Mouse (Mus musculus) liver, embryonic 15.5 days (tissue): ENCODE data around the gene Fut2. TPM values are rescaled to one million over a fixed set of nuclear protein-coding genes. Genes with fewer than 3 reads are reported as not detected.
"Not testable (repeated sequence)": the region's sequence is repeated elsewhere in the genome, so short reads cannot be mapped to it uniquely, and the experiment has no call there.

Experiments used
- ATAC-seq: fragments of 200-750 bp; cut with Nextera tagmentation; 2 replicates; pipeline ENCODE4 v1.8.0; 2017; ENCODE audit warnings: moderate number of reproducible peaks, mild to moderate bottlenecking, moderate library complexity; ENCODE audit not compliant: insufficient read depth
- H3K27ac ChIP-seq: fragments of 300-500 bp; sonication (generic); replicated peaks from 2 replicates; pipeline ENCODE4 v1.5.1; 2015; ENCODE audit warnings: mild to moderate bottlenecking, inconsistent platforms
- H3K27me3 ChIP-seq: fragments of 300-500 bp; sonication (generic); 2 replicates; pipeline ENCODE4 v1.6.1; 2015; ENCODE audit warnings: mild to moderate bottlenecking, inconsistent platforms
- H3K36me3 ChIP-seq: fragments of 300-500 bp; sonication (generic); replicated peaks from 2 replicates; pipeline ENCODE4 v1.6.1; 2015; ENCODE audit warnings: moderate library complexity, mild to moderate bottlenecking, inconsistent platforms
- H3K4me1 ChIP-seq: fragments of 300-500 bp; sonication (generic); replicated peaks from 2 replicates; pipeline ENCODE4 v1.6.1; 2015; ENCODE audit warnings: inconsistent platforms
- H3K4me2 ChIP-seq: fragments of 300-500 bp; sonication (generic); 2 replicates; pipeline ENCODE4 v1.6.1; 2015; ENCODE audit warnings: moderate library complexity, mild to moderate bottlenecking, inconsistent platforms
- H3K4me3 ChIP-seq: fragments of 300-500 bp; sonication (generic); replicated peaks from 2 replicates; pipeline ENCODE4 v1.5.1; 2015; ENCODE audit warnings: mild to moderate bottlenecking, inconsistent platforms
- H3K9ac ChIP-seq: fragments of 300-500 bp; sonication (generic); 2 replicates; pipeline ENCODE4 v1.6.1; 2015; ENCODE audit warnings: moderate library complexity, mild to moderate bottlenecking, inconsistent platforms
- H3K9me3 ChIP-seq: fragments of 300-500 bp; sonication (generic); replicated peaks from 2 replicates; pipeline ENCODE4 v1.6.1; 2016; ENCODE audit warnings: inconsistent platforms
- WGBS: fragments of 180-500 bp; shearing (Covaris S2); methylation state at CpG from one replicate; pipeline ENCODE4 v1.1.7; 2015; ENCODE audit warnings: mixed read lengths; ENCODE audit not compliant: insufficient replicate concordance; 5-methylcytosine and 5-hydroxymethylcytosine counted together
- polyA plus RNA-seq: library from polyadenylated mRNA; unstranded; fragments of >200 nt; fragmentation: Nextera tagmentation; extraction: Ambion mirVana; gene quantifications from 2 replicates; pipeline ENCODE4 v1.2.1, GENCODE M21; 2015

Gene Fut2
- polyA plus RNA-seq, 1 experiment from 2014 or later, result not detected

DNA sequence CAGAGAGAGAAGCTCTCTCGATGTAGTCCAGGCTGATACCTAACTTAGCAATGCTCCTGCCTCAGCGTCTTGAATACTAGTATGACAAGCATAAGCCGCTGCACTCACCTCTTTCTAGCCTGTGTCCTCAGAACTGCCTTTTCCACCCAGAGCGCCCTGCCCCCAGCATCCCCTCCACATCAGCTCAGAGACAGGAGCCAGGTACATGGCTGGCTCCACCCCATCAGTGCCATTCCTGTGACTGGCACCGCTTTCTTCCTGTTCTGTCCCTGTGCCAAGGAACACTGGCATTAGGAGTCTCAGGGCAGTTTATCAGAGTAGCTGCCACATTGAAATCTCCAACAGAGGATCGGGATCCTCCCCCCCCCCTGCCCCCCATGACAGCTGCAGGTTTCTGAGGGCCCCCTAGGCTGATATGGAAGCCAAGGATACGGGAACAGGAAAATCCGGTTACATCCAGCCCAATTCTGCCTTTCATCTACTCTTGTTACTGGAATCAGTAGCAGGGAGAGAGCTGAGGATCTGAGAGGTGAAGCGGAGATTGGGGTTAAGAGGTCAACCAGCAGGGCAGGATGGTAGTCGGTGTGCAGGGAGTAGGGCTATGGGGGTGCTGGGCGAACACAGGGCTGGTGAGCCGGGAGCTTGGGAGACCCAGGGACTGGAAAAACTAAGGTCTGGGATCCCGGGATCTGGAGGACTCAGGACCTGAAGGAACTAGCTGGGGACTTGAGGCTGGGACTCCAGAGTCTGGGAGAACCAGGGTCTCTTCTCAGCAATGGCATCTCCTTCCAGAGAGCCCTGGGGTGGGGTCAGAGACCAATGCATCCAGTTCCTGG is 673 bp downstream of the Fut2 start:
- Histone ChIP-seq H3K4me3 (no peak overlapping the region), H3K4me2 (no peak overlapping the region), H3K9me3 (no peaks in the 10 kb centered on the region), H3K27me3 (no peaks in the 10 kb centered on the region), H3K9ac (no peak overlapping the region), H3K27ac (no peak overlapping the region), H3K4me1 (no peaks in the 10 kb centered on the region), H3K36me3 (no peaks in the 10 kb centered on the region)
- WGBS, result 45% methylated on average over 13 of the region's 13 CpGs
- ATAC-seq, result no peak

DNA sequence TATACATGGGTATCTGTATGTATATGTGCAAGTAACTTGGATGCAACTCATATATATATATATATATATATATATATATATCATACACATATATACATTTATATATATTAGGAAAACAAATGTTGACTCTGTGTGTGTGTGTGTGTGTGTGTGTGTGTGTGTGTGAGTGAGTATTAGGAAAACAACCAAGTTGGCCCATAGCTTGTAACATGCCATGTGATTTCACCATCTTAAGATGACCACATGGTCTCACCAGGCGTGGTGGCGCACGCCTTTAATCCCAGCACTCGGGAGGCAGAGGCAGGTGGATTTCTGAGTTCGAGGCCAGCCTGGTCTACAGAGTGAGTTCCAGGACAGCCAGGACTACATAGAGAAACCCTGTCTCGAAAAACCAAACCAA is 4.5 kb downstream of the Fut2 start:
- H3K27me3 ChIP-seq, H3K9ac ChIP-seq, H3K4me1 ChIP-seq, H3K4me3 ChIP-seq, H3K36me3 ChIP-seq, H3K9me3 ChIP-seq, H3K27ac ChIP-seq, H3K4me2 ChIP-seq, ATAC-seq: not testable (repeated sequence)
- WGBS, result 71% methylated on average over 6 of the region's 6 CpGs

DNA sequence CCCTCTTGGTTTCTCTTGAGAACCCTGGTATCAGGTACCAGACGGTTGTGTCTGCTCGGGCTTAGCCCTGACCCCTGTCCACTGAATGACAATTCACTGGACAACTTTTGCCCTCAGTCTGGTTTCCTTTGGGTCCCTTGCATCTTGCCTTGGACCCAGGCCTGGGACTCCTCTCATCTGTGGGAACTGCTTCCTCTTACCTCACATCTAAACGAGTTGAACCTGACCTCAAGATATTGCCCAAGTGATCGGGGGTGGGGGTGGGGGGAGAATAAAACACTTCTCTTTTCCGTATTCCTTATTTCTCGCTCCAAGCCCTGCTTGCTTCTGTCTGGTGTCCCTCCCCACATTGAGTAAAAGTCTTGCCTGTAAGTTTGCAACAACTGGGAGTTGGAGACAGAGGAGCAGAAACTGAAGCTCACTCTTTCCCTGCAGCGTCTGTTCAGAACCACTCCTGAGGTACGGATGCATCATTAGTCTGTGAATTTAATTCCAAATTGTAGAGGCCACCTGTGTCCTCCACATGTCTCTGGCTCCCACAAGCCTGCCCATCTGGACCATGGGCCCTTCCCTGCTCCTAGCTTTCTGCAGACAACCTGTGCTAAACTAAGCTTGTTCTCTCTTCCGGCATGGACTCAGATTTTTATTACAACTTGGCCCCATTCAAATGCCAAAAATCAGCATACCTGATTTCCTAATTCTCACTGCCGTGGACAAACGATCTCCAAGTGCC is 5.3 kb downstream of the Fut2 start:
- H3K27me3 ChIP-seq, result no peaks in the 10 kb centered on the region
- H3K27ac ChIP-seq, result no peak overlapping the region
- H3K36me3 ChIP-seq, result no peaks in the 10 kb centered on the region
- H3K9me3 ChIP-seq, result no peaks in the 10 kb centered on the region
- WGBS, result 50% methylated on average over 11 of the region's 11 CpGs
- H3K4me1 ChIP-seq, result no peaks in the 10 kb centered on the region
- H3K9ac ChIP-seq, result no peak overlapping the region
- ATAC-seq, result no peak
- no peak overlapping the region for H3K4me2 ChIP-seq
- no peak overlapping the region for H3K4me3 ChIP-seq

DNA sequence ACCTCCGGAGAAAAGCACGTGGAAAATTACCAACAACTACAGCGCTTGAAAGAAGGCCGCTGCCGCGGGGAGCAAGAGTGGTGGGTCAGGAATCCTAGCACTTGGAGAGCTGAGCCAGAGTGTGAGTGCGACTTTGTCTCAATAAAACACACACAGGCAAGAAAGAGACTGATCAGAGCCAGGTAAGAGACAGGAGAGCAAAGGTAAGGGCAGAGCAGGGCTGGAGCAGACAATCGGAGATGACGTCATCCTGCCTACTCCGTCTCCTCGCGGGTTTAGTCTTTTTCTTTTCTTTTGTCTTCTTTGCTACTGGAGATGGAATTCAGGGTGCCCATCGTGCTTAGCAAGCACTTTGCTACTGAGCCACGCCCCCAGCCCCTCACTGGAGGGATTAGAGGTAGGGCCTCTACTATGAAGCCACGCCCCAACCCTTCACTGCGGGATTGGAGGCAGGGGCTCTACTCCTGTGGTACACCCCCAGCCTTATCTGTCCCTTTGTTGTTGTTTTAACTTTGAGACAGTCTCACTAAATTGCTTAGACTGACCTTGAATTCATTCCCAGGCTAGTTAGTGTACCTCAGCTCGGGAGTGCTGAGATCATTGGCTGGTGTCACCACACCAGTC is 11.7 kb downstream of the Fut2 start:
- WGBS, result 36% methylated on average over 17 of the region's 17 CpGs
- H3K4me3 ChIP-seq, result no peak overlapping the region
- no peak overlapping the region for H3K9ac ChIP-seq
- H3K4me2 ChIP-seq, result peak overlapping the region; percentile 44
- no peaks in the 10 kb centered on the region for H3K27me3 ChIP-seq
- ATAC-seq, result no peak
- no peaks in the 10 kb centered on the region for H3K4me1 ChIP-seq
- H3K9me3 ChIP-seq, result no peaks in the 10 kb centered on the region
- no peak overlapping the region for H3K27ac ChIP-seq
- H3K36me3 ChIP-seq, result no peaks in the 10 kb centered on the region

DNA sequence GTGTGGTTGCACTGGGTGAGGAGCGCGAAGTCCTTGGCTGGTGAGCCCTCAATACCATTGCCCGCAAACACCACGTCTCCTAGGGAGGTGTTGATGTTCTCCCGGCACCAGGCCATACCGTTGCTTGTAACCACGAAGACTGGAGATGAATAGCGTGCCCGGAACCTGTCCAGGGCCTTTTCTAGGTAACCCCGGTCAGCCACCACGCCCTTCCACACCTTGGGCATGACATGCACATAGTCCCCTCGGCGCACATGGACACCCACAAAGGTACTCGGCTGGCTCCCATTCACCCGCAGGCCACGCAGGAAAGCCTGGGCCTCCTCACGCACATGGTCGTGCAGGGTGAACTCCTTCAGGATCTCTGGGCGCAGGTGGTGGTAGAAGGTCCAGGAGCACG is 15.7 kb downstream of the Fut2 start:
- not testable (repeated sequence) for ATAC-seq, H3K27ac ChIP-seq
- WGBS, result 76% methylated on average over 20 of the region's 20 CpGs

DNA sequence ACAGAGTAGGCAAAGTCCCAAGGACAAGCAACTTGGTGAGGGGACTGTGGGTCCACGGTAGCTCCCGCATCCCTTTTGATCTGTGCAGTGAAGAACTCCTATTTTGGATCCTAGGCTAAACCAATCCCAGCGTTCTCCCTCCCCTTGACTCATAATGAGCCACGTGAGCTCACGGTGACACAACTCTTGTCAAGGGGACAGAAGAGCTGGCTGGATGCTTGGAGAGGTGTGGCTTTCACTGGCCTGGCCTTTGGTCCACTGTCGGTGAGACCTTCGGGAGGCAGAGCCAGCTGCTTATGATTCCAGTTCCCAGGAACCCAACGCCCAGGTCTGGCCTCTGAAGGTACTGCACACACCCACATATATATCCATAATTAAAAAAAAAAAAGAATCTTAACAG is 16.8 kb downstream of the Fut2 start:
- Histone ChIP-seq H3K36me3 (no peaks in the 10 kb centered on the region), H3K9ac (no peak overlapping the region), H3K4me3 (no peak overlapping the region), H3K4me2 (no peak overlapping the region), H3K27ac (no peak overlapping the region), H3K4me1 (no peaks in the 10 kb centered on the region), H3K9me3 (no peaks in the 10 kb centered on the region), H3K27me3 (peaks cover 13% of the 10 kb centered on the region)
- ATAC-seq, result no peak
- WGBS, result 60% methylated on average over 8 of the region's 8 CpGs

More for the DNA sequence above, 15.7 kb downstream of the Fut2 start:
- not testable (repeated sequence) for H3K4me2 ChIP-seq, H3K9me3 ChIP-seq, H3K4me1 ChIP-seq, H3K27me3 ChIP-seq, H3K9ac ChIP-seq, H3K36me3 ChIP-seq, H3K4me3 ChIP-seq

DNA sequence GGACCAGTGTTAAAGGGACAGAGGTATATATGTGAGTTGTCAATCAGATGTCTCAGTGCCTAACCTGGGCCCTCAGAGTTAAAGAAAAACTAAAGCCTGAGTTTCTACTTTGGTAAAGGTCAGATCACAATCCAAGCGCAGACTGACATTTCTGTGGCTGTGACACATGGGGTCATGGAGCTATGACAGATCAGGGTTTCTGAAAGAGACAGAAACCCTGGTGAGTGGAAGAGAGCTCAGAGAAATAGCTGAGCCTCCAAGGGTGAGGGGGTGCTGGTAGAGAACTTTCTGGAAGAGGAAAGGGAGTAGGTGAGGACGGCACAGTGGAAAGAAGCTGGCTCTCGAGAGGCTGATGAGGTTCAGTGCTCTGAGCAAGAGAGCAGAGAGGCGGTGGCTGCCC is 19.5 kb downstream of the Fut2 start:
- Histone ChIP-seq H3K4me3 (no peak overlapping the region), H3K4me1 (peaks cover 16% of the 10 kb centered on the region), H3K27me3 (peaks cover 26% of the 10 kb centered on the region), H3K4me2 (no peak overlapping the region), H3K9me3 (no peaks in the 10 kb centered on the region), H3K27ac (no peak overlapping the region), H3K9ac (no peak overlapping the region), H3K36me3 (no peaks in the 10 kb centered on the region)
- ATAC-seq, result no peak
- 66% methylated on average over 4 of the region's 4 CpGs for WGBS

DNA sequence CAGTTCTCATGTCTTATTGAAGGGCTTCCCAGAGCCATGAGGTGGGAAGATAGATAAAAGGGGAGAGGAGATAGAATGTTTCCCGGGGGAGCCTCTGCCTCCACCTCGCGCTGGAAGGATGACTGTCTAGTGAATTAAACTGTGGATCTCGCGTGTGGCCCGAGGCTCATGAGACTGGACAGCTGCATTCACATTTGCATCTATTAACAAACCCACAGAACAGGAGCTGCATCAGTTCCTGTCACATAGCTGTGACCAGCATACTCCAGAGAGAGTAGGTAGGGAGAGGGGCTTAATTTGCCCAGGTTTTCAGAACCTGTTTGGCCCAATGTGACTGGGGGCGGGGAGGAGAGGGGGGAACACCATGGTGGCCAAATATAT is 20.6 kb downstream of the Fut2 start:
- Histone ChIP-seq H3K27me3 (peaks cover 28% of the 10 kb centered on the region), H3K9me3 (no peaks in the 10 kb centered on the region), H3K4me2 (no peak overlapping the region), H3K9ac (no peak overlapping the region), H3K4me3 (no peak overlapping the region), H3K27ac (no peak overlapping the region), H3K4me1 (peaks cover 16% of the 10 kb centered on the region), H3K36me3 (no peaks in the 10 kb centered on the region)
- 65% methylated on average over 7 of the region's 7 CpGs for WGBS
- ATAC-seq, result no peak

DNA sequence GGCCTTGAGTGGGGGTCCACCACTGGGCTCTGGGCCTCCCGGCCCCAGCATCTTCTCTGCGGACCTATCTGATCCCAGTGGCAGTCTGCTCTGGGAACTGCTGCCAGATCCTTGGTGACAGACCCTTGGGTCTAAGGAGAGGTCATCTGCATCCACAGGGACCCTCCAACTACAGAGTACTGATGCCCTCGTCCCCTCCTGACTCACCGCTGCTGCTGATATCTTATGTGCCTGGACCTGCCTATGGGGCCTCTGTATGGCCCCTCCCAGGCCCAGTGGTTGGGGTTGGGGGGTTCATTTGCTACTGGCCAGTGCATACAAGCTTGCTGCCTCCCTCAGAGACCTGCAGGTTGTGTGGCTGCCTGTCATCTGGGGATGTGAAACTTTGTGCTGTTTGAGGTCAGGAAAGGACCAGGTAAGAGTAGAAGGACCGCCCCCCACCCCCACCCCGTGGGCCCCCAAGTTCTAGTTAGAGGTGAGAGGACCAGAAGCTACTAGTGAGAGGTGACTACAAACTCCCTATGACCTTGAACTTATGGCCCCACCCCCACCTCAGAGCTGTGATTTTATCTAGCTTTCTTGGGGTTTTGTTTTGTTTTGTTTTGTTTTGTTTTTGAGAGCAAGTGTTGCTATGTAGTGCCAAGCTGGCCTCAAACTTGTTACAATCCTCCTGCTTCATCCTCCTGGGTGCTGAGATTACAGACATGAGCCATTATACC is 21.2 kb downstream of the Fut2 start:
- peaks cover 28% of the 10 kb centered on the region for H3K27me3 ChIP-seq
- no peak for ATAC-seq
- WGBS, result 54% methylated on average over 6 of the region's 6 CpGs
- H3K4me2 ChIP-seq, result no peak overlapping the region
- H3K9ac ChIP-seq, result no peak overlapping the region
- H3K27ac ChIP-seq, result no peak overlapping the region
- H3K4me3 ChIP-seq, result no peak overlapping the region
- peaks cover 16% of the 10 kb centered on the region for H3K4me1 ChIP-seq
- H3K36me3 ChIP-seq, result no peaks in the 10 kb centered on the region
- H3K9me3 ChIP-seq, result no peaks in the 10 kb centered on the region

DNA sequence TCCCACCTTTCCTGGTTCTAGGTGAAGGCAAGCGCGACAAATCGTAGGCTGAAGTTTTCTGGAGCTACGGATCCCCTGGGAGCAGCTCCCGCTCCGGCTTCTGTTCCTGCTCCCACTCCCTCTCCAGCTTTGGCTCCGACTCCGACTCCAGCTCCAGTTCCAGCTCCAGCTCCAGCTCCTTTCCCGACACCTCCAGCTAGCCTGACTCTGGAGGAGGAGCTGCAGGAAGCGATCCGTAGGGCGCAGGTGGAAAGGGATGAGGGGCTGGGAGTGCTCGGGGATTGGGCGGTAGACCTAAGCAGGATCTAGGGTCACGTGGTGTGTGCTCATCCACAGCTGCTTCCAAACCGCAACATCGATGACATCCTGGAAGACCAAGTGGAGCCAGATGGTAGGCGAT is 22.0 kb downstream of the Fut2 start:
- Histone ChIP-seq H3K27me3 (peaks cover 28% of the 10 kb centered on the region), H3K27ac (no peak overlapping the region), H3K9me3 (no peaks in the 10 kb centered on the region), H3K4me2 (peak overlapping the region; percentile 59), H3K9ac (no peak overlapping the region), H3K36me3 (no peaks in the 10 kb centered on the region), H3K4me1 (peaks cover 16% of the 10 kb centered on the region), H3K4me3 (peak overlapping the region; percentile 45; the same call in 1 of the 2 replicates)
- no peak for ATAC-seq
- WGBS, result 17% methylated on average over 18 of the region's 18 CpGs
